15 mouse cellular contexts compared by ENCODE assay signal in the genomic region with DNA sequence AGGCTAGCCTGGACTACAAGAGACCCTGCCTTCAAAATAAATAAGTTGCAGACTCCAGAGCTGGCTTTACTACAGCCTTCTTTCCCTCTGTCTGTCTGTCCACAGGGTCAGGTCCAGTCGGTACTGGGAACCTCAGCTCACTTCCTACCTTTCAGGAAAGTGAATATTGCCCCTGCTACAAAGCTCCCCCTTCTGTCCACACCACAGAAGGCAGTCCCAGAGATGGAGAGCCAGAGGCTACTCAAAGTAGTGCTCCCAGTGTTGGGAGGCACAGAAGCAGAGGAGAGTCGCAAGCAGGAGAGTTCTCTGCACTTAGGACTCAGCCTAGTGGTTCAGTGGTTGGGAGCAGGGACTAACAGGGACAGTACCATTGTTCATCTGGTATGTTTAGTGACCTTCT. TPM values are rescaled to one million over a fixed set of nuclear protein-coding genes. Genes with fewer than 3 reads are reported as not detected.
DNase-seq lines count a peak whose midpoint lies in the region; ATAC-seq and TF ChIP-seq lines count a peak whose summit lies in the region.
"Had no signal": no experiment of that assay in that cellular context is flagged by ENCODE, and none has a peak within 500 bp of the region (broad histone marks: within the 10 kb centered on the region; RNA-seq: fewer than 3 reads in every experiment).

No protein-coding gene starts in this region.

- no peaks in the 10 kb centered on the region for H3K9me3 ChIP-seq in kidney, postnatal 0 days (replicated peaks; ENCODE audit: low read length)
- H3K9me3 ChIP-seq in kidney, embryonic 15.5 days (replicated peaks), result no peaks in the 10 kb centered on the region
- H3K9me3 ChIP-seq: forebrain, embryonic 13.5 days; limb, embryonic 13.5 days; midbrain, embryonic 15.5 days had no signal

- no peak overlapping the region for H3K9ac ChIP-seq in kidney, postnatal 0 days (ENCODE audit: low read depth, low read length)
- H3K9ac ChIP-seq in kidney, embryonic 15.5 days, result no peak overlapping the region
- H3K9ac ChIP-seq: forebrain, embryonic 13.5 days; hindbrain, embryonic 14.5 days; midbrain, embryonic 15.5 days had no signal

- DNase-seq in kidney, postnatal 0 days (ENCODE audit: low spot score), result no peak
- DNase-seq in lung, postnatal 36 days, result peak; percentile 49
- no peak for DNase-seq in lung, postnatal 4 days
- peak; percentile 45 for DNase-seq in NIH3T3 (ENCODE audit: low read depth)
- DNase-seq in embryo, embryonic 11 days, result no peak
- DNase-seq in frontal cortex, postnatal 10 days (ENCODE audit: low spot score in 2 of 2), result no peak
- DNase-seq: adrenal gland, adult 8-10 months; cerebellum, adult 9-10 months; right cerebral cortex, postnatal 25 days had no signal

- H3K36me3 ChIP-seq in kidney, postnatal 0 days (ENCODE audit: insufficient read depth, low read length), result 0 out of 2 replicates have a peak, but pooled peaks cover 10% of the 10 kb centered on the region
- peaks cover 40% of the 10 kb centered on the region for H3K36me3 ChIP-seq in kidney, embryonic 15.5 days
- H3K36me3 ChIP-seq: midbrain, embryonic 15.5 days had no signal

- no peak overlapping the region for H3K4me2 ChIP-seq in kidney, postnatal 0 days (ENCODE audit: low read length)
- no peak overlapping the region for H3K4me2 ChIP-seq in kidney, embryonic 15.5 days
- H3K4me2 ChIP-seq: forebrain, embryonic 13.5 days; hindbrain, embryonic 14.5 days; limb, embryonic 13.5 days; midbrain, embryonic 15.5 days had no signal

- 50% methylated on average over 2 of the region's 2 CpGs for WGBS in kidney, postnatal 0 days
- 59% methylated on average over 2 of the region's 2 CpGs for WGBS in kidney, embryonic 15.5 days

- no peak overlapping the region for H3K27ac ChIP-seq in kidney, postnatal 0 days
- H3K27ac ChIP-seq in kidney, embryonic 15.5 days, result no peak overlapping the region
- H3K27ac ChIP-seq: forebrain, embryonic 13.5 days; hindbrain, embryonic 14.5 days; limb, embryonic 13.5 days; macrophage; midbrain, embryonic 15.5 days had no signal

- no peak for ATAC-seq in kidney, postnatal 0 days (replicated peaks; ENCODE audit: low FRiP score, low read depth)
- ATAC-seq in kidney, embryonic 15.5 days (replicated peaks; ENCODE audit: low FRiP score), result no peak
- ATAC-seq: forebrain, embryonic 13.5 days; midbrain, embryonic 15.5 days had no signal

- H3K4me3 ChIP-seq in kidney, postnatal 0 days (replicated peaks; ENCODE audit: low read depth, low read length), result no peak overlapping the region
- no peak overlapping the region for H3K4me3 ChIP-seq in kidney, embryonic 15.5 days (replicated peaks)
- H3K4me3 ChIP-seq: forebrain, embryonic 13.5 days; limb, embryonic 13.5 days; midbrain, embryonic 15.5 days had no signal

- no peaks in the 10 kb centered on the region for H3K27me3 ChIP-seq in kidney, postnatal 0 days (ENCODE audit: insufficient read depth, low read length)
- H3K27me3 ChIP-seq in kidney, embryonic 15.5 days, result no peaks in the 10 kb centered on the region
- H3K27me3 ChIP-seq: forebrain, embryonic 13.5 days; limb, embryonic 13.5 days; midbrain, embryonic 15.5 days had no signal

- peaks cover 10% of the 10 kb centered on the region; the same call in 1 of the 2 replicates for H3K4me1 ChIP-seq in kidney, postnatal 0 days (replicated peaks; ENCODE audit: insufficient read depth, low read length)
- peaks cover 24% of the 10 kb centered on the region for H3K4me1 ChIP-seq in kidney, embryonic 15.5 days

- TF ChIP-seq CTCF in kidney, postnatal 0 days (IDR thresholded peaks at IDR 0.05; ENCODE audit: low read depth), result peak; percentile 28; the same call in 1 of the 2 replicates

RNA-seq across cellular contexts. Expression of a gene that starts 2.9 kb away (rescaled TPM):
- polyA plus RNA-seq in kidney, postnatal 0 days (2015; fragmentation: Nextera tagmentation; extraction: Ambion mirVana), result 149 and 168 TPM in 2 replicates
- 219 and 239 TPM in 2 replicates for polyA plus RNA-seq in kidney, embryonic 15.5 days (2015; fragmentation: Nextera tagmentation; extraction: Ambion mirVana)

RNA-seq across cellular contexts. Expression of a gene that starts 8.6 kb away (rescaled TPM):
- polyA plus RNA-seq in kidney, postnatal 0 days (2015; fragmentation: Nextera tagmentation; extraction: Ambion mirVana), result 520 and 541 TPM in 2 replicates
- polyA plus RNA-seq in kidney, embryonic 15.5 days (2015; fragmentation: Nextera tagmentation; extraction: Ambion mirVana), result 140 and 148 TPM in 2 replicates

RNA-seq across cellular contexts. Expression of a gene that starts 12.0 kb away (rescaled TPM):
- 39.4 and 43.2 TPM in 2 replicates for polyA plus RNA-seq in kidney, postnatal 0 days (2015; fragmentation: Nextera tagmentation; extraction: Ambion mirVana)
- 48.2 and 57.3 TPM in 2 replicates for polyA plus RNA-seq in kidney, embryonic 15.5 days (2015; fragmentation: Nextera tagmentation; extraction: Ambion mirVana)

RNA-seq across cellular contexts. Expression of a gene that starts 16.1 kb away (rescaled TPM):
- 0.32 and 0.39 TPM in 2 replicates for polyA plus RNA-seq in kidney, postnatal 0 days (2015; fragmentation: Nextera tagmentation; extraction: Ambion mirVana)
- polyA plus RNA-seq in kidney, embryonic 15.5 days (2015; fragmentation: Nextera tagmentation; extraction: Ambion mirVana), result 0.30 and 1.0 TPM in 2 replicates
- polyA plus RNA-seq: forebrain, embryonic 13.5 days; limb, embryonic 13.5 days; macrophage had no signal

RNA-seq across cellular contexts. Expression of a gene that starts 18.5 kb away (rescaled TPM):
- 0.78 and 0.97 TPM in 2 replicates for polyA plus RNA-seq in kidney, postnatal 0 days (2015; fragmentation: Nextera tagmentation; extraction: Ambion mirVana)
- polyA plus RNA-seq in kidney, embryonic 15.5 days (2015; fragmentation: Nextera tagmentation; extraction: Ambion mirVana), result 0.57 and 1.2 TPM in 2 replicates
- polyA plus RNA-seq: forebrain, embryonic 13.5 days; macrophage had no signal

Comparison
In these comparisons a context has a peak if more than half of its experiments do, and no peak if none do; other contexts are left out.
1. DNase-seq: peak in lung, postnatal 36 days (single experiment) and NIH3T3 (single experiment); none in kidney, postnatal 0 days (single experiment), lung, postnatal 4 days (0 of 2), embryo, embryonic 11 days (single experiment) and frontal cortex, postnatal 10 days (0 of 2).